Mouse (Mus musculus): ENCODE measurements around the gene Dyrk3. TPM values are rescaled to one million over a fixed set of nuclear protein-coding genes. Genes with fewer than 3 reads are reported as not detected.
"Not testable (repeated sequence)": the region's sequence is repeated elsewhere in the genome, so short reads cannot be mapped to it uniquely, and the experiment has no call there.

Dyrk3 gene
- polyA plus RNA-seq, 1 experiment from 2014 or later, result 1.7 TPM

- Histone ChIP-seq H3K9me3 (ENCODE audit: control insufficient read depth, low read length) (no peaks in the 10 kb centered on the region), H3K36me3 (ENCODE audit: control insufficient read depth, insufficient read depth, low read length) (peaks cover 8% of the 10 kb centered on the region), H3K9ac (ENCODE audit: low read length) (peak within 1 kb of the TSS; percentile 83), H3K4me1 (ENCODE audit: control insufficient read depth in 2 of 2, insufficient read depth in 2 of 2, low read length in 2 of 2) (peaks cover 0 to 8% of the 10 kb centered on the region in 2 experiments; a peak in 3 of 4 replicates), H3K27me3 (ENCODE audit: control insufficient read depth, insufficient read depth, low read length) (no peaks in the 10 kb centered on the region), H3K4me3 (ENCODE audit: control insufficient read depth in 1 of 2, insufficient read depth in 1 of 2, low read depth in 1 of 2, low read length in 2 of 2) (peak within 1 kb of the TSS; percentile 72 to 92), H3K27ac (replicated peaks in 1 of 2; ENCODE audit: control insufficient read depth in 1 of 2, insufficient read depth in 1 of 2, low read depth in 2 of 2, low read length in 2 of 2) (peak within 1 kb of the TSS; percentile 34 to 52; a peak in 2 of 4 replicates), H3K4me2 (ENCODE audit: low read length) (peak within 1 kb of the TSS; percentile 74)
- under 1% methylated on average over 27 of the region's 27 CpGs for WGBS
- ATAC-seq (ENCODE audit: insufficient number of reproducible peaks, insufficient read depth, low FRiP score, low read depth), result peak; percentile 89
Measured at GRCm38 (mm10) chr1:131153018-131153629, 15.0 kb upstream of the Dyrk3 start, which contains the start of gene Eif2d. Gene Eif2d (plus strand): TSS chr1:131153181.

- WGBS, result 65% methylated on average over 1 of the region's 1 CpGs
- peaks cover 0 to 8% of the 10 kb centered on the region in 2 experiments; a peak in 3 of 4 replicates for H3K4me1 ChIP-seq (ENCODE audit: control insufficient read depth in 2 of 2, insufficient read depth in 2 of 2, low read length in 2 of 2)
- H3K27me3 ChIP-seq (ENCODE audit: control insufficient read depth, insufficient read depth, low read length), result no peaks in the 10 kb centered on the region
Measured at GRCm38 (mm10) chr1:131149496-131149895, 11.4 kb upstream of the Dyrk3 start.

GRCm38 (mm10) chr1:131146181-131146614, 8.1 kb upstream of the Dyrk3 start:
- Histone ChIP-seq H3K27ac (replicated peaks in 1 of 2; ENCODE audit: control insufficient read depth in 1 of 2, insufficient read depth in 1 of 2, low read depth in 2 of 2, low read length in 2 of 2) (no peak overlapping the region), H3K4me2 (ENCODE audit: low read length) (no peak overlapping the region), H3K4me1 (ENCODE audit: control insufficient read depth in 2 of 2, insufficient read depth in 2 of 2, low read length in 2 of 2) (no peaks in the 10 kb centered on the region), H3K4me3 (ENCODE audit: control insufficient read depth in 1 of 2, insufficient read depth in 1 of 2, low read depth in 1 of 2, low read length in 2 of 2) (no peak overlapping the region), H3K36me3 (ENCODE audit: control insufficient read depth, insufficient read depth, low read length) (no peaks in the 10 kb centered on the region), H3K9ac (ENCODE audit: low read length) (no peak overlapping the region), H3K9me3 (ENCODE audit: control insufficient read depth, low read length) (0 out of 2 replicates have a peak, but pooled peaks cover 3% of the 10 kb centered on the region), H3K27me3 (ENCODE audit: control insufficient read depth, insufficient read depth, low read length) (no peaks in the 10 kb centered on the region)
- 76% methylated on average over 3 of the region's 3 CpGs for WGBS
- no peak for ATAC-seq (ENCODE audit: insufficient number of reproducible peaks, insufficient read depth, low FRiP score, low read depth)

More at GRCm38 (mm10) chr1:131149496-131149895, 11.4 kb upstream of the Dyrk3 start:
- Histone ChIP-seq H3K36me3 (ENCODE audit: control insufficient read depth, insufficient read depth, low read length) (no peaks in the 10 kb centered on the region), H3K4me3 (ENCODE audit: control insufficient read depth in 1 of 2, insufficient read depth in 1 of 2, low read depth in 1 of 2, low read length in 2 of 2) (no peak overlapping the region), H3K9ac (ENCODE audit: low read length) (no peak overlapping the region), H3K4me2 (ENCODE audit: low read length) (no peak overlapping the region), H3K9me3 (ENCODE audit: control insufficient read depth, low read length) (0 out of 2 replicates have a peak, but pooled peaks cover 3% of the 10 kb centered on the region), H3K27ac (replicated peaks in 1 of 2; ENCODE audit: control insufficient read depth in 1 of 2, insufficient read depth in 1 of 2, low read depth in 2 of 2, low read length in 2 of 2) (no peak overlapping the region)
- no peak for ATAC-seq (ENCODE audit: insufficient number of reproducible peaks, insufficient read depth, low FRiP score, low read depth)

- not testable (repeated sequence) for H3K27ac ChIP-seq (replicated peaks in 1 of 2; ENCODE audit: control insufficient read depth in 1 of 2, insufficient read depth in 1 of 2, low read depth in 2 of 2, low read length in 2 of 2); H3K4me2 ChIP-seq (ENCODE audit: low read length); H3K9ac ChIP-seq (ENCODE audit: low read length); H3K4me1 ChIP-seq (ENCODE audit: control insufficient read depth in 2 of 2, insufficient read depth in 2 of 2, low read length in 2 of 2); H3K27me3 ChIP-seq (ENCODE audit: control insufficient read depth, insufficient read depth, low read length); H3K4me3 ChIP-seq (ENCODE audit: control insufficient read depth in 1 of 2, insufficient read depth in 1 of 2, low read depth in 1 of 2, low read length in 2 of 2); H3K9me3 ChIP-seq (ENCODE audit: control insufficient read depth, low read length); ATAC-seq (ENCODE audit: insufficient number of reproducible peaks, insufficient read depth, low FRiP score, low read depth); H3K36me3 ChIP-seq (ENCODE audit: control insufficient read depth, insufficient read depth, low read length)
- 63% methylated on average over 3 of the region's 3 CpGs for WGBS
Measured at GRCm38 (mm10) chr1:131145222-131145621, 7.1 kb upstream of the Dyrk3 start.

- no peak for ATAC-seq (ENCODE audit: insufficient number of reproducible peaks, insufficient read depth, low FRiP score, low read depth)
- Histone ChIP-seq H3K9ac (ENCODE audit: low read length) (no peak overlapping the region), H3K9me3 (ENCODE audit: control insufficient read depth, low read length) (0 out of 2 replicates have a peak, but pooled peaks cover 3% of the 10 kb centered on the region), H3K36me3 (ENCODE audit: control insufficient read depth, insufficient read depth, low read length) (no peaks in the 10 kb centered on the region), H3K4me2 (ENCODE audit: low read length) (no peak overlapping the region), H3K4me3 (ENCODE audit: control insufficient read depth in 1 of 2, insufficient read depth in 1 of 2, low read depth in 1 of 2, low read length in 2 of 2) (no peak overlapping the region), H3K27ac (replicated peaks in 1 of 2; ENCODE audit: control insufficient read depth in 1 of 2, insufficient read depth in 1 of 2, low read depth in 2 of 2, low read length in 2 of 2) (no peak overlapping the region), H3K27me3 (ENCODE audit: control insufficient read depth, insufficient read depth, low read length) (no peaks in the 10 kb centered on the region), H3K4me1 (ENCODE audit: control insufficient read depth in 2 of 2, insufficient read depth in 2 of 2, low read length in 2 of 2) (peaks cover 3 to 4% of the 10 kb centered on the region in 2 experiments; a peak in 1 of 4 replicates)
- WGBS, result 79% methylated on average over 1 of the region's 1 CpGs
Measured at GRCm38 (mm10) chr1:131142472-131142871, 4.3 kb upstream of the Dyrk3 start.

GRCm38 (mm10) chr1:131141449-131141848, 3.3 kb upstream of the Dyrk3 start:
- 48% methylated on average over 2 of the region's 2 CpGs for WGBS
- ATAC-seq (ENCODE audit: insufficient number of reproducible peaks, insufficient read depth, low FRiP score, low read depth), result no peak
- no peak overlapping the region for H3K27ac ChIP-seq (replicated peaks in 1 of 2; ENCODE audit: control insufficient read depth in 1 of 2, insufficient read depth in 1 of 2, low read depth in 2 of 2, low read length in 2 of 2)

GRCm38 (mm10) chr1:131139102-131140095, 1.3 kb upstream of the Dyrk3 start:
- ATAC-seq (ENCODE audit: insufficient number of reproducible peaks, insufficient read depth, low FRiP score, low read depth), result no peak
- Histone ChIP-seq H3K27ac (replicated peaks in 1 of 2; ENCODE audit: control insufficient read depth in 1 of 2, insufficient read depth in 1 of 2, low read depth in 2 of 2, low read length in 2 of 2) (peak overlapping the region in 1 of 2 experiments; percentile 92; a peak in 1 of 4 replicates), H3K27me3 (ENCODE audit: control insufficient read depth, insufficient read depth, low read length) (no peaks in the 10 kb centered on the region), H3K4me2 (ENCODE audit: low read length) (peak overlapping the region; percentile 92), H3K4me1 (ENCODE audit: control insufficient read depth in 2 of 2, insufficient read depth in 2 of 2, low read length in 2 of 2) (peaks cover 6 to 14% of the 10 kb centered on the region in 2 experiments; a peak in 3 of 4 replicates), H3K9me3 (ENCODE audit: control insufficient read depth, low read length) (no peaks in the 10 kb centered on the region), H3K4me3 (ENCODE audit: control insufficient read depth in 1 of 2, insufficient read depth in 1 of 2, low read depth in 1 of 2, low read length in 2 of 2) (peak overlapping the region in 1 of 2 experiments; percentile 91; a peak in 1 of 4 replicates), H3K36me3 (ENCODE audit: control insufficient read depth, insufficient read depth, low read length) (no peaks in the 10 kb centered on the region), H3K9ac (ENCODE audit: low read length) (no peak overlapping the region)
- 68% methylated on average over 11 of the region's 11 CpGs for WGBS

More at GRCm38 (mm10) chr1:131141449-131141848, 3.3 kb upstream of the Dyrk3 start:
- Histone ChIP-seq H3K27me3 (ENCODE audit: control insufficient read depth, insufficient read depth, low read length) (no peaks in the 10 kb centered on the region), H3K4me2 (ENCODE audit: low read length) (no peak overlapping the region), H3K4me1 (ENCODE audit: control insufficient read depth in 2 of 2, insufficient read depth in 2 of 2, low read length in 2 of 2) (peaks cover 3 to 4% of the 10 kb centered on the region in 2 experiments; a peak in 1 of 4 replicates), H3K9me3 (ENCODE audit: control insufficient read depth, low read length) (0 out of 2 replicates have a peak, but pooled peaks cover 3% of the 10 kb centered on the region), H3K9ac (ENCODE audit: low read length) (no peak overlapping the region), H3K36me3 (ENCODE audit: control insufficient read depth, insufficient read depth, low read length) (no peaks in the 10 kb centered on the region), H3K4me3 (ENCODE audit: control insufficient read depth in 1 of 2, insufficient read depth in 1 of 2, low read depth in 1 of 2, low read length in 2 of 2) (no peak overlapping the region)

All from heart, embryonic 14.5 days (tissue).